Mouse (Mus musculus) intestine, embryonic 15.5 days (tissue): Measurements from ENCODE around the gene Crym. TPM values are rescaled to one million over a fixed set of nuclear protein-coding genes. Genes with fewer than 3 reads are reported as not detected.

Source experiments
- ATAC-seq: fragments of 200-750 bp; cut with Nextera tagmentation; 2 replicates; pipeline ENCODE4 v1.8.0; 2017; ENCODE audit warnings: moderate TSS enrichment, moderate library complexity
- H3K27ac ChIP-seq: fragments of 300-500 bp; sonication (generic); 2 replicates; pipeline ENCODE4 v1.5.1; 2015; ENCODE audit warnings: mild to moderate bottlenecking, inconsistent platforms
- H3K27me3 ChIP-seq: fragments of 300-500 bp; sonication (generic); replicated peaks from 2 replicates; pipeline ENCODE4 v1.6.1; 2015; ENCODE audit warnings: inconsistent platforms
- H3K36me3 ChIP-seq: fragments of 300-500 bp; sonication (generic); 2 replicates; pipeline ENCODE4 v1.6.1; 2015; ENCODE audit warnings: inconsistent platforms
- H3K4me1 ChIP-seq: fragments of 300-500 bp; sonication (generic); replicated peaks from 2 replicates; pipeline ENCODE4 v1.6.1; 2015; ENCODE audit warnings: inconsistent platforms
- H3K4me2 ChIP-seq: fragments of 300-500 bp; sonication (generic); replicated peaks from 2 replicates; pipeline ENCODE4 v1.6.1; 2015; ENCODE audit warnings: mild to moderate bottlenecking, inconsistent platforms
- H3K4me3 ChIP-seq: fragments of 300-500 bp; sonication (generic); replicated peaks from 2 replicates; pipeline ENCODE4 v1.5.1; 2015; ENCODE audit warnings: inconsistent platforms
- H3K9ac ChIP-seq: fragments of 300-500 bp; sonication (generic); 2 replicates; pipeline ENCODE4 v1.6.1; 2015; ENCODE audit warnings: inconsistent platforms
- H3K9me3 ChIP-seq: fragments of 300-500 bp; sonication (generic); 2 replicates; pipeline ENCODE4 v1.6.1; 2016; ENCODE audit warnings: inconsistent platforms
- WGBS: fragments of 180-500 bp; shearing (Covaris S2); methylation state at CpG from one replicate; pipeline ENCODE4 v1.1.7; 2015; 5-methylcytosine and 5-hydroxymethylcytosine counted together
- polyA plus RNA-seq: library from polyadenylated mRNA; unstranded; fragments of >200 nt; fragmentation: Nextera tagmentation; extraction: Ambion mirVana; gene quantifications from 2 replicates; pipeline ENCODE4 v1.2.1, GENCODE M21; 2015

Crym gene
- polyA plus RNA-seq, result 1.6 and 2.3 TPM in 2 replicates

DNA sequence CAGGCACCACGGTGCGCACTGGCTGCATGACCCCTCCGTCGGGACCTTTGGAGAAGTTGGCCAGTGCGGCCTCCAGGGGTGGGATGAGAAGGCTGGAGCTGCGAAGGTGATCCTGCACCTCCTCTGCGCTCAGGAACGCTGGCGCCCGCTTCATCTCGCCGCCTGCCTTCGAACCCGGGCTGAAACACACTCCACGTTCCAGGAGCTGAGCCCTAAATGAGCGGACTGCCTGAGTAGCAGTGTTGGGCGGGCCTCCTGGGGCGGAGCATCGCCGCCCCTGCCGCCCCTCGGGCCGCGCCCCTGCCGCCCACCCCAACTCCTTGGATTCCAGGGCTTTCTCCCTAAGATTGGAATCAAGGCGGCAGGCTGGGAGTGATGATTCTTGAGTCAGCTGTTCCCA lies at the start of gene Crym:
Gene Crym (minus strand): TSS at position 341 of the 400 bp plus-strand sequence.
- H3K4me1 ChIP-seq, result peaks cover 6% of the 10 kb centered on the region; the same call in 1 of the 2 replicates
- ATAC-seq, result no peak
- WGBS, result 6% methylated on average over 26 of the region's 26 CpGs
- no peak within 1 kb of the TSS for H3K27ac ChIP-seq
- no peaks in the 10 kb centered on the region for H3K36me3 ChIP-seq
- no peaks in the 10 kb centered on the region for H3K9me3 ChIP-seq
- peak within 1 kb of the TSS; percentile 22 for H3K4me3 ChIP-seq
- peak within 1 kb of the TSS; percentile 57 for H3K4me2 ChIP-seq
- H3K27me3 ChIP-seq, result peaks cover 17% of the 10 kb centered on the region
- H3K9ac ChIP-seq, result 0 out of 2 replicates have a peak within 1 kb of the TSS, but pooled peaks have one; percentile 17

- no peaks in the 10 kb centered on the region for H3K36me3 ChIP-seq
- H3K9me3 ChIP-seq, result no peaks in the 10 kb centered on the region
- H3K4me2 ChIP-seq, result no peak overlapping the region
- no peak overlapping the region for H3K9ac ChIP-seq
- no peaks in the 10 kb centered on the region for H3K27me3 ChIP-seq
- ATAC-seq, result no peak
- H3K4me3 ChIP-seq, result no peak overlapping the region
- H3K4me1 ChIP-seq, result no peaks in the 10 kb centered on the region
- H3K27ac ChIP-seq, result no peak overlapping the region
These were observed 39.2 kb upstream of the Crym start for GRCm38 (mm10) chr7:120241092-120241491.

DNA sequence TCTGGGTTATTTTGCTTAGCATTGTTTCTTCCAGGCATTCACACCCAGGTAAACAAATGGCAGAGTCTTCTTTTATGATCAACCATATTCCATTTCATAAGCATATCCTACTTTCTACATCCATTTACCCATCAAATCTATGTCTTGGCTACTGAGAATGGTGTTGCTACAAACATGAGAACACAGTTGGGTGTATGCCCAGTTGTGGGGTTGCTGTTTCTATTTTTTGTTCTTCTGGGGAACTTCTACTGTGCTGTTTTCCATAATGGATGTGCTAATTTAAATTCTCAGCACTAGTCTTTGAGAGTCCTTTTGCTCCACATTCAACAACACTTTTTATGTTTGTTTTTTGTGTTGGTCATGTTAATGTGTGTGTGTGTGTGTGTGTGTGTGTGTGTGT lies 26.6 kb upstream of the Crym start:
- Histone ChIP-seq H3K9ac (no peak overlapping the region), H3K4me3 (no peak overlapping the region), H3K27me3 (no peaks in the 10 kb centered on the region), H3K27ac (no peak overlapping the region), H3K4me2 (no peak overlapping the region), H3K36me3 (no peaks in the 10 kb centered on the region), H3K4me1 (no peaks in the 10 kb centered on the region), H3K9me3 (no peaks in the 10 kb centered on the region)
- no peak for ATAC-seq

- WGBS, result 39% methylated on average over 9 of the region's 9 CpGs
- H3K4me2 ChIP-seq, result no peak overlapping the region
- no peak for ATAC-seq
These were observed 4.1 kb upstream of the Crym start for GRCm38 (mm10) chr7:120205989-120206388.

GRCm38 (mm10) chr7:120203789-120204188 lies 1.9 kb upstream of the Crym start, which contains the start of gene Abca14:
Abca14 (plus strand) TSS chr7:120203961.
- Histone ChIP-seq H3K4me2 (no peak within 1 kb of the TSS; the same call in 1 of the 2 replicates), H3K36me3 (no peaks in the 10 kb centered on the region), H3K4me3 (no peak within 1 kb of the TSS), H3K9ac (no peak within 1 kb of the TSS), H3K9me3 (no peaks in the 10 kb centered on the region), H3K27me3 (peaks cover 17% of the 10 kb centered on the region), H3K4me1 (peaks cover 6% of the 10 kb centered on the region; the same call in 1 of the 2 replicates), H3K27ac (no peak within 1 kb of the TSS)
- WGBS, result 7% methylated on average over 26 of the region's 26 CpGs
- ATAC-seq, result peak; percentile 90

More at GRCm38 (mm10) chr7:120205989-120206388, 4.1 kb upstream of the Crym start:
- Histone ChIP-seq H3K27me3 (peaks cover 11% of the 10 kb centered on the region), H3K4me1 (peaks cover 6% of the 10 kb centered on the region; the same call in 1 of the 2 replicates), H3K9ac (no peak overlapping the region), H3K9me3 (no peaks in the 10 kb centered on the region), H3K27ac (no peak overlapping the region), H3K36me3 (no peaks in the 10 kb centered on the region), H3K4me3 (no peak overlapping the region)

DNA sequence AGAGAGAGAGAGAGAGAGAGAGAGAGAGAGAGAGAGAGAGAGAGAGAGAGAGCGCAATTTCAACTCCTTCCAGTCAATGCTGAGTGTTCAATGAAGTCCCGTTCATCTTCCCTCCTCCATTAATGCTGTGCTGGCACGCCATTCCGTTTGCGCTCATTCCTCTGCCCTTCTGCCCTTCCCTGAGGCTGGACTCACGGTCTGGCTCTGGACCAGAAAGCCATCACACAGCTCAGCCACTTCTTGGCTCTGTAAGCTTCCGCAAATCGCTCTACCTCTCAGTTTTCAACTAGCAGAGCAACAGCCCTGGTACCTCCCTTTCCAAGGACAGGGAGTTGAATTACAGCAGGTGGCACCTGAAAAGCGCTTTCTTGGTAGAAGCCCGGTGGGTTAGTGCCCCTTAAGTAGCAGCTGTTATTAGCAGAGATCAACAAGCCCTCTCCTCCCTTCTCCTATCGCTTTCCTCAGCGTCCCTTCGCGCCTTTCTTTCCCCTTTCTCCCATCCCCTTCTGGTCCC lies 623 bp downstream of the Crym start:
- H3K27ac ChIP-seq, result no peak overlapping the region

DNA sequence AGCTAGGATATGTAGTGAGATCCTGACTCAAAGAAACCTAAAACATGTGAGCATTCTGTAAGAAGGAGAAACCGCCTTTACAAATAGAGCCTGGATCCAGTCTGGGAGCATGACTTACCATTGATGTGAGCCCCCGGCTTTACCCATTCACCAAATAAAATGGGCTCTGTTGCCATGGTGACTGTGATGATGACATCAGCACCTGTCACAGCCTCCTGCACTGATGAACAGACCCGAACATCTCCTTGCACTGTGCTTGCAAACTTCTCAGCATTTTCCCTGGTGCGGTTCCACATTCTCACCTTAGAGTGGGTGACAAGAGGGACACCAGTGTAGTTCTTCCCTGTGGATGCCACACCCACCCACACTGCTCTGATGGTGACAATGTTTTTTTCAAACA lies 6.7 kb downstream of the Crym start:
- H3K4me2 ChIP-seq, result no peak overlapping the region
- H3K36me3 ChIP-seq, result no peaks in the 10 kb centered on the region
- ATAC-seq, result no peak
- H3K27ac ChIP-seq, result no peak overlapping the region
- WGBS, result 88% methylated on average over 4 of the region's 4 CpGs
- H3K9ac ChIP-seq, result no peak overlapping the region
- H3K4me1 ChIP-seq, result 0 out of 2 replicates have a peak, but pooled peaks cover 3% of the 10 kb centered on the region
- no peak overlapping the region for H3K4me3 ChIP-seq
- H3K9me3 ChIP-seq, result no peaks in the 10 kb centered on the region
- H3K27me3 ChIP-seq, result no peaks in the 10 kb centered on the region

More for the DNA sequence above, 623 bp downstream of the Crym start:
- H3K9ac ChIP-seq, result 0 out of 2 replicates have a peak overlapping the region, but pooled peaks have one; percentile 17
- H3K4me1 ChIP-seq, result peaks cover 6% of the 10 kb centered on the region; the same call in 1 of the 2 replicates
- H3K4me3 ChIP-seq, result peak overlapping the region; percentile 22
- peaks cover 17% of the 10 kb centered on the region for H3K27me3 ChIP-seq
- H3K36me3 ChIP-seq, result no peaks in the 10 kb centered on the region
- no peak for ATAC-seq
- WGBS, result 5% methylated on average over 14 of the region's 14 CpGs
- no peaks in the 10 kb centered on the region for H3K9me3 ChIP-seq
- H3K4me2 ChIP-seq, result peak overlapping the region; percentile 57

DNA sequence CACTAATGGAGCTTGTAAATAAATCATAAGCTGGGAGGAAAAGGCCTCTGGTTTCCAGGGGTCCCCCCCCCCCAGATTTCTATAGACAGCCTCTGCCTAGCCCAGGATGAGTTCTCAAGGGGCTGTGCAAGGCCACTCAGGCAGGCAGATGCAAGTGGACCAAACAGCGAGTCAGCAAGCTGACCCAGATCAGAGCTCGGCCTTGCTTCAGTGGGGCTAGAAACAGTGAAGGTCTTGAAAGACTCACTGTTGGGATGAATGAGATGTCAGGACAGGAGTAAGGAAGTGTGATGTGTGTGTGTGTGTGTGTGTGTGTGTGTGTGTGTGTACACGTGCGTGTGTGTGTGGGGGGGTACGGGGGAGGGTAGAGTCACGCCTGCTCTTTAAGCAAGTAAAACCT lies 9.1 kb downstream of the Crym start:
- Histone ChIP-seq H3K4me2 (no peak overlapping the region), H3K27ac (no peak overlapping the region), H3K9ac (no peak overlapping the region), H3K36me3 (no peaks in the 10 kb centered on the region), H3K4me1 (0 out of 2 replicates have a peak, but pooled peaks cover 9% of the 10 kb centered on the region), H3K27me3 (no peaks in the 10 kb centered on the region), H3K9me3 (no peaks in the 10 kb centered on the region), H3K4me3 (no peak overlapping the region)
- WGBS, result 74% methylated on average over 6 of the region's 6 CpGs
- no peak for ATAC-seq

DNA sequence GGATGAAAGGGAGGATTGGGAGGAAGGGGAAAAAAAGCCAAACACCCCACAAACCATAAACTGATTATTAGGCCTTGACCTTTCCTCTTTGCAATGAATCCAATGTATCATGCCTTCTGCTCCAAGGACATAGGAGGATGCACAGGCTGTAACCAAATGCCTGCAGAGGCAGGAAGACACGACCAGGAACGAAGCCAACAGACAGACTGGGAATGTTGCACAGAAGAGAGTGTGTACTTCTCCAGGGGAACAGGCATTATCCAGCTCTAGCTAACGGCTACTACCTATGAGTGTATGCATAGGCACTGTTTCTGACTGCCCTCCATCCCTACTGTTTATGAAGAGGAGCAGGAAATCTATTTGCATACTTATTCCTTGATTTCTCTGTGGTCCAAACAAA lies 9.7 kb downstream of the Crym start:
- no peak overlapping the region for H3K9ac ChIP-seq
- no peak overlapping the region for H3K4me2 ChIP-seq
- H3K36me3 ChIP-seq, result no peaks in the 10 kb centered on the region
- 0 out of 2 replicates have a peak, but pooled peaks cover 9% of the 10 kb centered on the region for H3K4me1 ChIP-seq
- H3K9me3 ChIP-seq, result no peaks in the 10 kb centered on the region
- no peak overlapping the region for H3K4me3 ChIP-seq
- WGBS, result 47% methylated on average over 3 of the region's 3 CpGs
- no peak overlapping the region for H3K27ac ChIP-seq
- no peak for ATAC-seq
- H3K27me3 ChIP-seq, result no peaks in the 10 kb centered on the region

GRCm38 (mm10) chr7:120190150-120190665 lies 11.7 kb downstream of the Crym start:
- 33% methylated on average over 8 of the region's 8 CpGs for WGBS
- H3K27ac ChIP-seq, result peak overlapping the region; percentile 44; the same call in 1 of the 2 replicates
- H3K4me2 ChIP-seq, result no peak overlapping the region
- no peak overlapping the region for H3K9ac ChIP-seq
- H3K4me1 ChIP-seq, result 0 out of 2 replicates have a peak, but pooled peaks cover 9% of the 10 kb centered on the region
- H3K27me3 ChIP-seq, result no peaks in the 10 kb centered on the region
- H3K36me3 ChIP-seq, result no peaks in the 10 kb centered on the region
- H3K9me3 ChIP-seq, result no peaks in the 10 kb centered on the region
- no peak overlapping the region for H3K4me3 ChIP-seq
- peak; percentile 65 for ATAC-seq

DNA sequence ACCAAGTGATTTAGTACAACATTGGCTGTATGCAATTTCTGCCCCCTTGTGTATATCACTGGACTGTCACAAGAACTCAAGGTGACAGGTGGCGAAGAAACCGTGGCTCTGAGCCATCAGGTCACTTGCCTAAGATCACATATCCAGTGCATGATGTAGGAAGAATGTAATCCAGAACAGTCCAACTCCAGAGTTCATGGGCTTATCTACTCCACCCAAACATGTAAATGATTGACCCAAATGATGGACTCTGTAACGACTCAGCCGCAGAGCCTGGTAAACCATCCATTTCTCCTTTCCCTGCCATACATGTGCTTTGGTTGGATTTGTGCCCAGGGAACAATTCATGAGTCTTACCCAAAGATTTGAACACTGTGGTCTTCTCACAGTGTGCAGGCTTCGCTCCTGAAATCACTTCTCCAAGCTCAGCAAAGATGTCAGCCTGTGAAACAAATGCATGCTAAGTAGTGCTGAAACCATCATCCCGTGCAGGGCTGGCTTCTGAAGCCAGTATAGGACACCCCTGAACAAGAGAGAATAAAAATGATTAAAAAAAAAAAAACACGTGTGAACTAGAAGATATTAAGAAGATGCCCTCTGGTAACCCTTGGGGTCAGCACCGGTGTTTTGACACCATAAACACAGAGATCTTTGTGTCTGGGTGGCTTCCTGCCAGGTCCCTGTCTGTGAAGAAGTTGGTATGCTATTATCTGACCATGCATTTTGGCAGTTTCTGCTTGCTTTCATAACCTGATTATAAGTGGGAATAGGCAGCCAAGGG lies 12.4 kb downstream of the Crym start:
- ATAC-seq, result peak; percentile 95
- Histone ChIP-seq H3K9me3 (no peaks in the 10 kb centered on the region), H3K4me2 (no peak overlapping the region; the same call in 1 of the 2 replicates), H3K4me1 (0 out of 2 replicates have a peak, but pooled peaks cover 9% of the 10 kb centered on the region), H3K27me3 (no peaks in the 10 kb centered on the region), H3K9ac (no peak overlapping the region), H3K4me3 (no peak overlapping the region), H3K27ac (peak overlapping the region; percentile 44), H3K36me3 (no peaks in the 10 kb centered on the region)
- WGBS, result 45% methylated on average over 8 of the region's 8 CpGs

DNA sequence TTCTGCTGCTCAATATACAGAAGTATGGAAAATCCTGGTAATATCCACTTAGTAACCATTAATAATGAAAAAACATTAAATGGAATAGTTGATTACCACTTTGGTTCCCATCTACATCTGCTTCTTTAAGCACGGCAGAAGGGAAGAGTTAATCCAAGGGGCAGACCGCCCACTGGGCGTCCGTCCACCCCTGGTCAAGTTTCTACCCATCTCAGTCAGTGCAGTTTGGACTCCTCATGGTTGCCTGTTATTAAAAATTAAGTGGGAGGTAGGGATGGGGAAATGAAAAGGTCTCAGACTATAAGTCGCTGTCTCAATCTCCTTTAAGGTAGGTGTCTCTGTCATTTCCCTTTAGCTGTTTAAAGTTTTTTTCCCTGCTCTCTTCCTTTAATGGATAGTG lies 13.0 kb downstream of the Crym start:
- no peak overlapping the region for H3K9ac ChIP-seq
- 0 out of 2 replicates have a peak, but pooled peaks have one; percentile 8 for ATAC-seq
- H3K27me3 ChIP-seq, result no peaks in the 10 kb centered on the region
- no peak overlapping the region for H3K4me3 ChIP-seq
- H3K4me2 ChIP-seq, result no peak overlapping the region
- H3K4me1 ChIP-seq, result 0 out of 2 replicates have a peak, but pooled peaks cover 9% of the 10 kb centered on the region
- 83% methylated on average over 5 of the region's 5 CpGs for WGBS
- no peaks in the 10 kb centered on the region for H3K36me3 ChIP-seq
- no peaks in the 10 kb centered on the region for H3K9me3 ChIP-seq
- peak overlapping the region; percentile 40; the same call in 1 of the 2 replicates for H3K27ac ChIP-seq
